In genomic region chrX:7696954-7697381, GRCm38 (mm10) we compare ENCODE assay signal across 8 mouse cellular contexts. TPM values are rescaled to one million over a fixed set of nuclear protein-coding genes. Genes with fewer than 3 reads are reported as not detected.
A peak's percentile ranks its signal among the peaks of the same experiment; 100 is the strongest.
DNase-seq lines count a peak whose midpoint lies in the region; ATAC-seq lines count a peak whose summit lies in the region.

Gene Gpkow (plus strand): TSS chrX:7697131.

- peak; percentile 100 for ATAC-seq in megakaryocyte progenitor cell, adult 5-6 weeks (replicated peaks; ENCODE audit: poor library complexity)

- peak; percentile 91 for DNase-seq in adipocyte (ENCODE audit: low spot score)
- peak; percentile 95 for DNase-seq in embryo, embryonic 10 days (ENCODE audit: low spot score)
- peak; percentile 57 for DNase-seq in gastrocnemius, postnatal 10 days
- peak; percentile 91 for DNase-seq in induced T-regulatory cell, adult 2 months (ENCODE audit: low read depth)
- DNase-seq in left cerebral cortex, adult 9 months (ENCODE audit: low spot score in 2 of 2): peak; percentile 81 to 88
- peak; percentile 64 for DNase-seq in right cerebral cortex, postnatal 14 days
- DNase-seq in urinary bladder, postnatal 4 days (ENCODE audit: low spot score in 2 of 2): peak; percentile 69 to 72

RNA-seq across cellular contexts. Expression of gene Gpkow, which starts in this region (rescaled TPM):
- total RNA-seq in gastrocnemius, postnatal 10 days (2021): 10 to 100 TPM; 19.6 to 19.8 TPM
- total RNA-seq in megakaryocyte progenitor cell, adult 5-6 weeks (2015): 26.8 and 28.2 TPM in 2 replicates
- total RNA-seq in megakaryocyte progenitor cell, adult 5-6 weeks (2017): 19.2 and 24.4 TPM in 2 replicates

Comparison
In these comparisons a context has a peak if more than half of its experiments do, and no peak if none do; other contexts are left out.
1. Peak in every context shown above with its lines: DNase-seq and ATAC-seq.